Mouse (Mus musculus): ENCODE measurements around the gene Bpifa1.
"Not testable (repeated sequence)": the region's sequence is repeated elsewhere in the genome, so short reads cannot be mapped to it uniquely, and the experiment has no call there.

Gene Bpifa1

GRCm38 (mm10) chr2:154142580-154142979, at the start of gene Bpifa1:
Gene Bpifa1, plus strand, starts transcription at chr2:154142880.
- no peak for DNase-seq (ENCODE audit: low spot score)

- DNase-seq (ENCODE audit: low spot score) = no peak
Measured at GRCm38 (mm10) chr2:154097734-154098133, 44.9 kb upstream of the Bpifa1 start.

- peak; percentile 59 for DNase-seq (ENCODE audit: low spot score)
Measured at GRCm38 (mm10) chr2:154117381-154117780, 25.3 kb upstream of the Bpifa1 start.

GRCm38 (mm10) chr2:154130120-154130519, 12.6 kb upstream of the Bpifa1 start, which contains the start of gene Bpifa3:
Gene Bpifa3, plus strand, starts transcription at chr2:154130336.
- no peak for DNase-seq (ENCODE audit: low spot score)

- no peak for DNase-seq (ENCODE audit: low spot score)
Measured at GRCm38 (mm10) chr2:154143735-154144134, 1.1 kb downstream of the Bpifa1 start.

GRCm38 (mm10) chr2:154147496-154147895, 4.8 kb downstream of the Bpifa1 start:
- DNase-seq (ENCODE audit: low spot score) = no peak

GRCm38 (mm10) chr2:154158433-154158832, 15.8 kb downstream of the Bpifa1 start:
- DNase-seq (ENCODE audit: low spot score) = peak; percentile 25

GRCm38 (mm10) chr2:154162307-154162706, 19.6 kb downstream of the Bpifa1 start, which contains the start of gene Bpifa5:
Gene Bpifa5, plus strand, starts transcription at chr2:154162607.
- DNase-seq (ENCODE audit: low spot score) = no peak

- no peak for DNase-seq (ENCODE audit: low spot score)
Measured at GRCm38 (mm10) chr2:154163306-154163705, 20.6 kb downstream of the Bpifa1 start.

- peak; percentile 48 for DNase-seq (ENCODE audit: low spot score)
Measured at GRCm38 (mm10) chr2:154169172-154169571, 26.5 kb downstream of the Bpifa1 start.

GRCm38 (mm10) chr2:154171621-154172020, 28.9 kb downstream of the Bpifa1 start:
- DNase-seq (ENCODE audit: low spot score) = no peak

GRCm38 (mm10) chr2:154173313-154173712, 30.6 kb downstream of the Bpifa1 start:
- peak; percentile 32 for DNase-seq (ENCODE audit: low spot score)

GRCm38 (mm10) chr2:154181900-154182299, 39.2 kb downstream of the Bpifa1 start:
- DNase-seq (ENCODE audit: low spot score) = not testable (repeated sequence)

GRCm38 (mm10) chr2:154183061-154183460, 40.4 kb downstream of the Bpifa1 start:
- DNase-seq (ENCODE audit: low spot score) = not testable (repeated sequence)

GRCm38 (mm10) chr2:154185319-154185718, 42.6 kb downstream of the Bpifa1 start:
- peak; percentile 50 for DNase-seq (ENCODE audit: low spot score)

GRCm38 (mm10) chr2:154185748-154186147, 43.1 kb downstream of the Bpifa1 start:
- no peak for DNase-seq (ENCODE audit: low spot score)

- DNase-seq (ENCODE audit: low spot score) = no peak
Measured at GRCm38 (mm10) chr2:154187468-154187867, 44.8 kb downstream of the Bpifa1 start.

GRCm38 (mm10) chr2:154189877-154190434, 47.3 kb downstream of the Bpifa1 start:
- DNase-seq (ENCODE audit: low spot score) = no peak

GRCm38 (mm10) chr2:154190546-154191258, 48.0 kb downstream of the Bpifa1 start, which contains the start of gene Bpifb1:
Gene Bpifb1, plus strand, starts transcription at chr2:154190818.
- DNase-seq (ENCODE audit: low spot score) = no peak

GRCm38 (mm10) chr2:154192141-154192540, 49.5 kb downstream of the Bpifa1 start:
- DNase-seq (ENCODE audit: low spot score) = no peak

- DNase-seq (ENCODE audit: low spot score) = no peak
Measured at GRCm38 (mm10) chr2:154193071-154193470, 50.4 kb downstream of the Bpifa1 start.

GRCm38 (mm10) chr2:154193994-154194504, 51.4 kb downstream of the Bpifa1 start:
- DNase-seq (ENCODE audit: low spot score) = no peak

- DNase-seq (ENCODE audit: low spot score) = no peak
Measured at GRCm38 (mm10) chr2:154197036-154197435, 54.4 kb downstream of the Bpifa1 start.

All from lung, postnatal 25 days (tissue).